Mouse (Mus musculus) heart, postnatal 0 days (tissue): ENCODE results near the gene Plekhm1. TPM values are rescaled to one million over a fixed set of nuclear protein-coding genes. Genes with fewer than 3 reads are reported as not detected.

Experiments
- ATAC-seq: fragments of 200-750 bp; cut with Nextera tagmentation; 2 replicates; pipeline ENCODE4 v1.8.0; 2017; ENCODE audit warnings: low read depth, moderate number of reproducible peaks, moderate library complexity; ENCODE audit not compliant: insufficient read depth
- DNase-seq: peaks from one replicate; pipeline ENCODE4 v3.0.0-alpha.2; 2016; ENCODE audit warnings: low spot score
- H3K27ac ChIP-seq: fragments of 300-500 bp; sonication (generic); 2 replicates; pipeline ENCODE4 v1.5.1; 2014; ENCODE audit warnings: low read depth, mild to moderate bottlenecking
- H3K27me3 ChIP-seq: fragments of 300-500 bp; sonication (generic); 2 replicates; pipeline ENCODE4 v1.6.1; 2014; ENCODE audit warnings: low read length, mixed read lengths; ENCODE audit not compliant: control insufficient read depth, insufficient read depth
- H3K36me3 ChIP-seq: fragments of 300-500 bp; sonication (generic); replicated peaks from 2 replicates; pipeline ENCODE4 v1.6.1; 2014; ENCODE audit warnings: low read length, mixed read lengths; ENCODE audit not compliant: control insufficient read depth, insufficient read depth
- H3K4me1 ChIP-seq: fragments of 300-500 bp; sonication (generic); 2 replicates; pipeline ENCODE4 v1.6.1; 2014; ENCODE audit warnings: antibody characterized with exemption; ENCODE audit not compliant: control insufficient read depth, insufficient read depth
- H3K4me2 ChIP-seq: fragments of 300-500 bp; sonication (generic); 2 replicates; pipeline ENCODE4 v1.6.1; 2014; ENCODE audit warnings: low read depth, mild to moderate bottlenecking, low read length, moderate library complexity
- H3K4me3 ChIP-seq: fragments of 300-500 bp; sonication (generic); 2 replicates; pipeline ENCODE4 v1.5.1; 2014; ENCODE audit warnings: low read depth, low read length
- H3K9ac ChIP-seq: fragments of 300-500 bp; sonication (generic); replicated peaks from 2 replicates; pipeline ENCODE4 v1.6.1; 2014; ENCODE audit warnings: low read depth, low read length, mixed read lengths
- H3K9me3 ChIP-seq: fragments of 300-500 bp; sonication (generic); replicated peaks from 2 replicates; pipeline ENCODE4 v1.6.1; 2016; ENCODE audit warnings: low read length; ENCODE audit not compliant: control insufficient read depth
- CTCF ChIP-seq: IDR thresholded peaks from 2 replicates; pipeline ENCODE4 v1.5.1; 2016; ENCODE audit warnings: antibody characterized with exemption, control low read depth, low read depth
- EP300 ChIP-seq: IDR thresholded peaks from 2 replicates; pipeline ENCODE4 v1.6.1; 2016; ENCODE audit warnings: antibody characterized with exemption, low read depth
- WGBS: fragments of 180-500 bp; shearing (Covaris S2); extraction: QIAGEN DNeasy Blood & Tissue Kit; methylation state at CpG from one replicate; pipeline ENCODE4 v1.1.7; 2014; 5-methylcytosine and 5-hydroxymethylcytosine counted together
- polyA plus RNA-seq: library from polyadenylated mRNA; unstranded; fragments of >200 nt; fragmentation: Nextera tagmentation; extraction: Ambion mirVana; gene quantifications from 2 replicates; pipeline ENCODE4 v1.2.1, GENCODE M21; 2015
- total RNA-seq: library from RNA; depleted of rRNA; stranded (reverse); fragments of >200 nt; gene quantifications from 2 replicates; pipeline ENCODE4 v1.2.3, GENCODE M21; 2014; ENCODE audit warnings: low replicate concordance

Plekhm1 gene
- total and polyA plus RNA-seq, 2 experiments from 2014 or later = 3.4 to 3.9 TPM

DNA sequence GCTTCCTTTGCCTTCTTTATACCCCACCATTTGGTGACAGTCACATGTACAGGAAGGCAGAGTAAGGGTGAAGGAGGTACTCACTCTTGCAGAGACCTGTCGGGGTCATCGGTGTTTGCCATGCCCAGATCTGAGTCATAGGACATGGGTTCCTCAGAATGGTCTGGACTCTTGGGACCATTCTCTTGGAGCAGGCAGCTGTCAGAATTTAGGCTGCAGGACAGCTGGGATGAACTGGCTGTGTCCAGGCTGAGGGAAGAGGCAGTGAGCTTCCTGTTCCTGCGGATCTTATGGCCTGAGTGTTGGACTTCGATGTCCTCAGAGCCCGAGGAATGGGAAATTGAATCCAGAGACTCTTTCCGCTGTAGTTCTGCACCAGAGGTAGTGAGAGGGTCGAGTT is 17.9 kb downstream of the Plekhm1 start:
- H3K27me3 ChIP-seq = no peaks in the 10 kb centered on the region
- no peaks in the 10 kb centered on the region for H3K4me1 ChIP-seq
- ATAC-seq = no peak
- H3K27ac ChIP-seq = no peak overlapping the region
- H3K4me2 ChIP-seq = no peak overlapping the region
- TF ChIP-seq EP300 (no peak), CTCF (no peak)
- H3K9ac ChIP-seq = no peak overlapping the region
- H3K36me3 ChIP-seq = peaks cover 48% of the 10 kb centered on the region
- 87% methylated on average over 7 of the region's 7 CpGs for WGBS
- no peaks in the 10 kb centered on the region for H3K9me3 ChIP-seq
- DNase-seq = no peak
- H3K4me3 ChIP-seq = no peak overlapping the region

DNA sequence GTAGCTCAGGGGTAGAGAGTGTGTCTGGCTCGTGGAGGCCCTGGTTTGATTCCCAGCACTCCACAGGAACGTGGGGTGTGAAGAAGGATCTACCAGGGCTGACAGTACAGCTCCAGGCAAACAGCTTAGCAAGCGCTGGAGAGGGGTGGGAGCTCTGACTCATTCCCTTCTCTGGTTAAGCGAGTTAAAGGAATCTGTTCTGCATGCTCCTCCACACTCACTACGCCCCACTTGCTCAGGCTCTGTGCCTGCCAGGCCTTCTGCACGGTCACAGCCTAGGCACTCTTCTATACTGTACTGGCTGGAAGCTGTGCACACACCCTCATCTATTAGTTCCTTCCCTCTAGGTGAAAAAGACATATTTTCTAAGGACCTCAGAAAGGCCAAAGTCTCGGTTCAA is 18.5 kb downstream of the Plekhm1 start:
- peaks cover 52% of the 10 kb centered on the region for H3K36me3 ChIP-seq
- 88% methylated on average over 7 of the region's 7 CpGs for whole genome bisulfite sequencing

DNA sequence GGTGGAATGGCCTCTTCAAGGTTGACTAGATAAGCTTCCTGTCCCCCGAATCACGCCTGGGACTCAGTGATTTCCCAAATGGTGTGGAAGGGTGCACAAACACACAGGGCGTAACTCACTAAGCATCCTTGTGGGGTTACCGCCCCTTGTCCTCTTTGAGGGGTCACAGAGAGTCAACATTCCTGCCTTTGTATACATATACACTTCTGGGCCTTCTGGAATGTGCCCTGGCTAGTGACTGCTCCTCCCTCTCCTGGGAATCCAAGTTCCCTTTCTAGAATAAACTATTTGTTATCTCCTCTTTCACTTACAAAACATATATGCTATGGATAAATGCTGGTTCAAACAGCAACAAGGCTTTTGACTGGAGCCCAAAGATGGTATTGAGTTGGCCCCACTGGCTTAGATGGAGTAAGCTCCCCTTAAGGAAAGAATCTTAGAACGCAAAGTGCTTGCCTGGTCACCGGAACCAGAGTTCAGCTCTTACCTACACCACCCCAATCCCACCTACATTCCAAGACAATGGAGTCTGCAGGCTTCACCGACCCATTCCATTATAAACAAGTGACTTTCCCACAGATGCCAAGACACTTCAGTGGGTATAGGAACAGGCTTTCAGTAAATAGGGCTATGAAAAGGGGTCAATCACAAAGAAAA is 24.5 kb downstream of the Plekhm1 start:
- 72% methylated on average over 7 of the region's 7 CpGs for WGBS
- Histone ChIP-seq H3K4me2 (no peak overlapping the region), H3K27ac (no peak overlapping the region), H3K27me3 (no peaks in the 10 kb centered on the region), H3K9me3 (no peaks in the 10 kb centered on the region), H3K9ac (no peak overlapping the region), H3K36me3 (peaks cover 23% of the 10 kb centered on the region), H3K4me3 (no peak overlapping the region), H3K4me1 (peaks cover under 1% of the 10 kb centered on the region; the same call in 1 of the 2 replicates)
- ATAC-seq (no peak), DNase-seq (no peak)
- TF ChIP-seq EP300 = no peak
- TF ChIP-seq CTCF = no peak

More for the DNA sequence above, 18.5 kb downstream of the Plekhm1 start:
- no peak overlapping the region for H3K9ac ChIP-seq
- TF ChIP-seq CTCF (no peak), EP300 (no peak)
- H3K27ac ChIP-seq = no peak overlapping the region
- ATAC-seq = no peak
- H3K9me3 ChIP-seq = no peaks in the 10 kb centered on the region
- no peak overlapping the region for H3K4me3 ChIP-seq
- no peaks in the 10 kb centered on the region for H3K4me1 ChIP-seq
- no peak for DNase-seq
- no peaks in the 10 kb centered on the region for H3K27me3 ChIP-seq
- no peak overlapping the region for H3K4me2 ChIP-seq

DNA sequence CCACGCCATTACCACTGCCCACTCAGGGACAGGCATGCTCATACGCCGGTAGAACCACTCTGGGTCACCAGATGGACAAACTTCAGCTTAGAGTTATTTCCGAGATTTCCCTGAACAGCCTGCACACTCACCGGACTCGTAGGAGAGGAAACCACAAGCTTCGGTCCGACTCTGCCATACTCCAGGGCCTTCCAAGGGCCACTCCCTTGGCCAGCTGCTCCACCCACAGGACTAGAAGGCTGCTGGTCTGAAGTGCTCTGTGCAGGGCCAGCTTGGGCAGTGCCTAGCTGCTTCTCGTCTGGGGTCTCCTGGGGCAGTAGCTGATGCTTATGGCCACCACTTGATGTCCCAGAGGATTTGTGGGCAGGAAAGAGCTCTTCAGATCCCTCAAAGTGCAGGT is 25.7 kb downstream of the Plekhm1 start:
- DNase-seq = no peak

DNA sequence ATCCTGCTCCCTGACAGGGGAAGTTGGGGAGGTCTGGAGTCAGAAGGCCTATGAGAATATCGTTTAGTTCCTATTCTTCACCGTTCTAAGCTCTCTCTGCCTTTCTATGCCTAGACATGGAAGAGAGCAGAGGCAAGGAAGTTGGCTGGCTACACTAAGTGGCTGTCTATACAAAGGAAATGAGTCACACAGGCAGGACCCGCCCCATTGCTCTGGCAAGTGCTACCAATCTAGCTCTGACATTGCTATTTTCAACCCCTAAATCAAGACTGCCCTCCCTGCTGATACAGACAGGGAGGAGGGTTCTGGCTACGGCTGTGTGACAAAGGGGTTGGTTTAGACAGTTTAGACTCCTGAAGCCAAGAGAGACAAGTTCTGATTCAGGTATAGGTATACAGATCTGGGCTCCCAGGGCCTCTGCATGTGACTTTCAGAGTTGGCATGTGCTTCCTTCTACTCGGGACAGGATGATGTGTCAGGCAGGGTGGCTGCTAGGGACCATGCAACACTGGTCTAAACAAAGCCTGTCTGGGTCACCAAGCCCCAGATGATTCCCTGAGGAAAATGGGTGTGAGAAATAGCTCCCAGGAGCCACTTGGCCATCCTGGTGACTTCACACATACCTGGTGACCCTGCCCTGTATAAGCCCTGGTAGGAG is 30.4 kb downstream of the Plekhm1 start:
- H3K4me1 ChIP-seq = peaks cover 39% of the 10 kb centered on the region
- TF ChIP-seq CTCF (no peak), EP300 (no peak)
- H3K27me3 ChIP-seq = no peaks in the 10 kb centered on the region
- 6% methylated on average over 5 of the region's 5 CpGs for WGBS
- DNase-seq = peak; percentile 95
- H3K4me3 ChIP-seq = no peak overlapping the region
- H3K4me2 ChIP-seq = peak overlapping the region; percentile 17; the same call in 1 of the 2 replicates
- peak; percentile 95 for ATAC-seq
- no peaks in the 10 kb centered on the region for H3K9me3 ChIP-seq
- peaks cover 17% of the 10 kb centered on the region for H3K36me3 ChIP-seq
- peak overlapping the region; percentile 92 for H3K27ac ChIP-seq
- H3K9ac ChIP-seq = no peak overlapping the region

More for the DNA sequence above, 25.7 kb downstream of the Plekhm1 start:
- Histone ChIP-seq H3K27ac (no peak overlapping the region), H3K4me3 (no peak overlapping the region), H3K4me1 (peaks cover 11% of the 10 kb centered on the region), H3K4me2 (no peak overlapping the region), H3K9ac (no peak overlapping the region), H3K9me3 (no peaks in the 10 kb centered on the region), H3K36me3 (peaks cover 22% of the 10 kb centered on the region; the same call in 1 of the 2 replicates), H3K27me3 (no peaks in the 10 kb centered on the region)
- ATAC-seq = no peak
- WGBS = 91% methylated on average over 9 of the region's 9 CpGs
- no peak for TF ChIP-seq EP300
- no peak for TF ChIP-seq CTCF
